Mouse (Mus musculus) testis, adult 2 months (tissue): ENCODE measurements at regions not wholly inside any gene's neighbourhood (a gene's known extent, or its start where the extent isn't known, plus 50 kb on each side); places are given as distances from the start of the nearest gene placed in this dataset.

Source experiments
- CTCF ChIP-seq: fragments of 200-500 bp; IDR thresholded peaks from 2 replicates; pipeline ENCODE4 v1.5.1; 2012; ENCODE audit warnings: low read depth, mild to moderate bottlenecking, inconsistent platforms, low read length, moderate library complexity; ENCODE audit not compliant: control insufficient read depth, insufficient read depth, insufficient replicate concordance
- POLR2A ChIP-seq: fragments of 200-500 bp; IDR thresholded peaks from 2 replicates; pipeline ENCODE4 v1.6.1; 2012; ENCODE audit warnings: low read depth, mild to moderate bottlenecking, inconsistent platforms, low read length, moderate library complexity; ENCODE audit not compliant: control insufficient read depth

GRCm38 (mm10) chr3:133968176-133968575 is 268.1 kb upstream of the Cxxc4 start:
- TF ChIP-seq CTCF (no peak), POLR2A (no peak)
